Mouse (Mus musculus): Measurements from ENCODE around the gene Tex12.

The Tex12 gene

GRCm38 (mm10) chr9:50561145-50561917, at the start of gene Tex12:
TSS of gene Tex12 (minus strand) at chr9:50561325.
- DNase-seq (ENCODE audit: low spot score) = no peak

- no peak for DNase-seq (ENCODE audit: low spot score)
Observed at GRCm38 (mm10) chr9:50604338-50604737, 43.2 kb upstream of the Tex12 start.

GRCm38 (mm10) chr9:50603998-50604324, 42.8 kb upstream of the Tex12 start:
- no peak for DNase-seq (ENCODE audit: low spot score)

GRCm38 (mm10) chr9:50603189-50603997, 42.3 kb upstream of the Tex12 start, which contains the start of the genes Sdhd and Timm8b:
TSS of gene Sdhd (minus strand) at chr9:50603812.
TSS of gene Timm8b (plus strand) at chr9:50603910.
- peak; percentile 79 for DNase-seq (ENCODE audit: low spot score)

GRCm38 (mm10) chr9:50602055-50602845, 41.1 kb upstream of the Tex12 start:
- no peak for DNase-seq (ENCODE audit: low spot score)

GRCm38 (mm10) chr9:50601536-50601935, 40.4 kb upstream of the Tex12 start:
- DNase-seq (ENCODE audit: low spot score) = no peak

- no peak for DNase-seq (ENCODE audit: low spot score)
Observed at GRCm38 (mm10) chr9:50596973-50597372, 35.8 kb upstream of the Tex12 start.

GRCm38 (mm10) chr9:50594794-50595417, 33.8 kb upstream of the Tex12 start:
- DNase-seq (ENCODE audit: low spot score) = no peak

GRCm38 (mm10) chr9:50593544-50593943, 32.4 kb upstream of the Tex12 start:
- no peak for DNase-seq (ENCODE audit: low spot score)

GRCm38 (mm10) chr9:50592955-50593354, 31.8 kb upstream of the Tex12 start:
- DNase-seq (ENCODE audit: low spot score) = no peak

GRCm38 (mm10) chr9:50590856-50591518, 29.9 kb upstream of the Tex12 start:
- no peak for DNase-seq (ENCODE audit: low spot score)

GRCm38 (mm10) chr9:50586955-50587354, 25.8 kb upstream of the Tex12 start:
- DNase-seq (ENCODE audit: low spot score) = no peak

GRCm38 (mm10) chr9:50585145-50585818, 24.2 kb upstream of the Tex12 start:
- DNase-seq (ENCODE audit: low spot score) = no peak

GRCm38 (mm10) chr9:50580370-50580769, 19.2 kb upstream of the Tex12 start:
- DNase-seq (ENCODE audit: low spot score) = no peak

- DNase-seq (ENCODE audit: low spot score) = no peak
Observed at GRCm38 (mm10) chr9:50569599-50570525, 8.7 kb upstream of the Tex12 start.

GRCm38 (mm10) chr9:50567881-50568280, 6.8 kb upstream of the Tex12 start:
- DNase-seq (ENCODE audit: low spot score) = no peak

GRCm38 (mm10) chr9:50567372-50567771, 6.2 kb upstream of the Tex12 start:
- no peak for DNase-seq (ENCODE audit: low spot score)

GRCm38 (mm10) chr9:50565940-50566339, 4.8 kb upstream of the Tex12 start:
- DNase-seq (ENCODE audit: low spot score) = no peak

GRCm38 (mm10) chr9:50565173-50565572, 4.0 kb upstream of the Tex12 start:
- DNase-seq (ENCODE audit: low spot score) = no peak

- DNase-seq (ENCODE audit: low spot score) = no peak
Observed at GRCm38 (mm10) chr9:50561918-50562360, 814 bp upstream of the Tex12 start.

All from urinary bladder, postnatal 10 days (tissue).